Mouse (Mus musculus): Measurements from ENCODE around the gene Tspan11.

DNA sequence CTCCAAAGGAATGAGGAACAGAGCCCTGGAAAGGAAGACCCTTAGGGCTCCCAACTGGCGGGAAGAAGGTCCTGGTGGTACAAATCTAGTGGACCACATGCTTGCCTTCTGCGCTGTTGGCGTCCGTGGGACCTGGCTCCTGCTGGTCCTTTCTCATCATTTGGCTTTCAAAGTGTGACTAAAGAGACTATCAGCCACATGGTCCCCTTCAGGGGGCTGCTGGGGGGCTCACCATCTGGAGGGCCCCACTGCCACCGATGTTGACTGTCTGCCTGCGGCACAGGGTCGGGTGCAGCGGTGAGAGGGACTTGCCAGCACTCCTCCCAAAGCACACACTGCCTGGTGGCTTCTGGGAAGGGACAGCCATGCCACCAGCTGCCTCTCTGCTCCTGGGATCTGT, 105.6 kb downstream of the Tspan11 start:
- TF ChIP-seq CTCF (conservative IDR thresholded peaks at IDR 0.05; ENCODE audit: low read length) (no peak), POU5F1 (IDR thresholded peaks at IDR 0.05; ENCODE audit: borderline replicate concordance, low read length) (no peak), NANOG (IDR thresholded peaks at IDR 0.05; ENCODE audit: borderline replicate concordance, low read length) (no peak)

All from E14TG2a.4 (cell line).